Mouse (Mus musculus) neural tube, embryonic 14.5 days (tissue): ENCODE measurements at regions not wholly inside any gene's neighbourhood (a gene's known extent, or its start where the extent isn't known, plus 50 kb on each side); places are given as distances from the start of the nearest gene placed in this dataset.

Experiments used
- ATAC-seq: fragments of 200-750 bp; cut with Nextera tagmentation; 2 replicates; pipeline ENCODE4 v1.8.0; 2017; ENCODE audit warnings: low read depth, mild to moderate bottlenecking, moderate TSS enrichment, moderate library complexity
- H3K27ac ChIP-seq: fragments of 300-500 bp; sonication (generic); 2 replicates; pipeline ENCODE4 v1.5.1; 2014; ENCODE audit warnings: low read depth, mild to moderate bottlenecking, control low read depth, low read length, moderate library complexity, mixed read lengths
- H3K27me3 ChIP-seq: fragments of 300-500 bp; sonication (generic); 2 replicates; pipeline ENCODE4 v1.6.1; 2014; ENCODE audit warnings: low read length; ENCODE audit not compliant: control insufficient read depth, insufficient read depth
- H3K36me3 ChIP-seq: fragments of 300-500 bp; sonication (generic); 2 replicates; pipeline ENCODE4 v1.6.1; 2014; ENCODE audit warnings: low read length, mixed read lengths; ENCODE audit not compliant: control insufficient read depth, insufficient read depth
- H3K4me1 ChIP-seq: fragments of 300-500 bp; sonication (generic); 2 replicates; pipeline ENCODE4 v1.6.1; 2014; ENCODE audit warnings: low read length; ENCODE audit not compliant: control insufficient read depth, insufficient read depth
- H3K4me2 ChIP-seq: fragments of 300-500 bp; sonication (generic); 2 replicates; pipeline ENCODE4 v1.6.1; 2014; ENCODE audit warnings: mild to moderate bottlenecking, low read depth, low read length, control low read depth
- H3K4me3 ChIP-seq: fragments of 300-500 bp; sonication (generic); 2 replicates; pipeline ENCODE4 v1.5.1; 2014; ENCODE audit warnings: low read depth, low read length, control low read depth, mixed read lengths
- H3K9ac ChIP-seq: fragments of 300-500 bp; sonication (generic); replicated peaks from 2 replicates; pipeline ENCODE4 v1.6.1; 2014; ENCODE audit warnings: low read depth, mild to moderate bottlenecking, control low read depth, low read length, mixed read lengths
- H3K9me3 ChIP-seq: fragments of 300-500 bp; sonication (generic); 2 replicates; pipeline ENCODE4 v1.6.1; 2016; ENCODE audit warnings: low read length; ENCODE audit not compliant: control insufficient read depth
- WGBS: fragments of 180-500 bp; shearing (Covaris S2); extraction: QIAGEN DNeasy Blood & Tissue Kit; methylation state at CpG from one replicate; pipeline ENCODE4 v1.1.7; 2014; 5-methylcytosine and 5-hydroxymethylcytosine counted together

- H3K4me3 ChIP-seq, result no peak overlapping the region
- ATAC-seq, result no peak
- WGBS, result 51% methylated on average over 2 of the region's 2 CpGs
- H3K27me3 ChIP-seq, result no peaks in the 10 kb centered on the region
- H3K9ac ChIP-seq, result no peak overlapping the region
- H3K9me3 ChIP-seq, result no peaks in the 10 kb centered on the region
- no peaks in the 10 kb centered on the region for H3K4me1 ChIP-seq
- no peak overlapping the region for H3K4me2 ChIP-seq
- H3K27ac ChIP-seq, result no peak overlapping the region
- H3K36me3 ChIP-seq, result no peaks in the 10 kb centered on the region
Observed at GRCm38 (mm10) chr8:90503306-90503705, 155.2 kb upstream of the Tox3 start.

- Histone ChIP-seq H3K4me1 (no peaks in the 10 kb centered on the region), H3K36me3 (no peaks in the 10 kb centered on the region), H3K27me3 (no peaks in the 10 kb centered on the region), H3K4me3 (no peak overlapping the region), H3K9me3 (no peaks in the 10 kb centered on the region), H3K4me2 (no peak overlapping the region), H3K9ac (no peak overlapping the region), H3K27ac (no peak overlapping the region)
- no peak for ATAC-seq
- WGBS, result 57% methylated on average over 2 of the region's 2 CpGs
Observed at GRCm38 (mm10) chr8:90502879-90503278, 154.7 kb upstream of the Tox3 start.

DNA sequence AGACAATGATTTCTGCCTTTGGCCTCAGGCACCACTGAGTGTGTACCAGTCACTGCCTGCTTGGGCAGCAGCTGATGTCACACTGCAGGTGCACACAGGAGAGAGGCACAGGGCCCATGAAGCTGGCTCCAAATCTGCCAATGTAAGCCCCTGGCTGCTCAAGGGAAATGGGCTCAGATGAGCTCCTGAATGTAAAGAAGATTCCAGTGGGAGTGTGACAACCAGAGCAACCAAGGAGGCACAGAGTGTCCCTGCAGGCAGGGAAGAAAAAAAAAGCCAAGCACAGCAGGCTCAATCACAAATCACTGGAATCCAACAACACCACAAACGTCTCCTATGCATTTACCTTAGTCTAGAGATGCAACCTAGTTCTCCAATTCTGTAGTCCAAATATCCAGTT lies 151.2 kb upstream of the Tox3 start:
- H3K9ac ChIP-seq, result no peak overlapping the region
- WGBS, result 13% methylated on average over 1 of the region's 1 CpGs
- H3K9me3 ChIP-seq, result no peaks in the 10 kb centered on the region
- no peaks in the 10 kb centered on the region for H3K36me3 ChIP-seq
- peaks cover 13% of the 10 kb centered on the region for H3K4me1 ChIP-seq
- no peak overlapping the region for H3K4me3 ChIP-seq
- H3K4me2 ChIP-seq, result no peak overlapping the region
- H3K27ac ChIP-seq, result no peak overlapping the region; the same call in 1 of the 2 replicates
- ATAC-seq, result no peak
- H3K27me3 ChIP-seq, result no peaks in the 10 kb centered on the region

DNA sequence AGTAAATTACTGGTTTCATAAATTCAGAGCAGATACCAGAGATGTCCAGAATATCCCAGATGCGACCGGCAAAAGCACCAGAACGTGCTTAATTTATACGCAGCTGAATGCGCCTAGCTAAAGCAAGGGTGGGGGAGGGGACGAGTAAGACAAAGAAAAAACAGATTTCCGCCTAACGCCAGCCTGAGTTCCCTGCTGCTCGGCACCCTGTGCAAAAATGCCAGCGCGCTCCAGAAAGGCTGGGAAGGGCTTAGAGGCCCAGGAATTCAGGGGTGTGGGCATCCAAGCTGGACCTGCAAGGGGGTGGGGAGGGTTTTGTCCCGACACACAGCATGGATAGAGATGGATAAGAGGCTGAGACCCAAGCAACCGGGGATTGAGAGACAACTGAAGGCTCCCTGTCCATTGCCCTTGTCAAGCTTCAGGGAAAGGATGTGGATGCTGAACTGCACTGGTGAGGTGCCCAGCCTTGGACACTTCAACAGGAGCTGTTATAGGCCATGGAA lies 148.6 kb upstream of the Tox3 start:
- no peaks in the 10 kb centered on the region for H3K36me3 ChIP-seq
- peak overlapping the region; percentile 39 for H3K4me2 ChIP-seq
- H3K27me3 ChIP-seq, result no peaks in the 10 kb centered on the region
- under 1% methylated on average over 13 of the region's 13 CpGs for WGBS
- H3K9ac ChIP-seq, result peak overlapping the region; percentile 48
- ATAC-seq, result peak; percentile 59; the same call in 1 of the 2 replicates
- H3K27ac ChIP-seq, result peak overlapping the region; percentile 94
- H3K4me1 ChIP-seq, result peaks cover 13% of the 10 kb centered on the region
- no peaks in the 10 kb centered on the region for H3K9me3 ChIP-seq
- H3K4me3 ChIP-seq, result no peak overlapping the region

GRCm38 (mm10) chr8:90495943-90496371 lies 147.8 kb upstream of the Tox3 start:
- ATAC-seq, result peak; percentile 62
- Histone ChIP-seq H3K4me1 (peaks cover 14% of the 10 kb centered on the region), H3K4me2 (no peak overlapping the region)

GRCm38 (mm10) chr8:90492521-90493225 lies 144.5 kb upstream of the Tox3 start:
- no peaks in the 10 kb centered on the region for H3K27me3 ChIP-seq
- 0 out of 2 replicates have a peak overlapping the region, but pooled peaks have one; percentile 0 for H3K27ac ChIP-seq
- ATAC-seq, result 0 out of 2 replicates have a peak, but pooled peaks have one; percentile 42
- H3K4me3 ChIP-seq, result no peak overlapping the region
- no peaks in the 10 kb centered on the region for H3K36me3 ChIP-seq
- no peak overlapping the region for H3K9ac ChIP-seq
- WGBS, result 29% methylated on average over 14 of the region's 14 CpGs
- H3K4me2 ChIP-seq, result no peak overlapping the region
- H3K9me3 ChIP-seq, result no peaks in the 10 kb centered on the region
- H3K4me1 ChIP-seq, result peaks cover 16% of the 10 kb centered on the region

More at GRCm38 (mm10) chr8:90495943-90496371, 147.8 kb upstream of the Tox3 start:
- H3K9me3 ChIP-seq, result no peaks in the 10 kb centered on the region
- H3K36me3 ChIP-seq, result no peaks in the 10 kb centered on the region
- peak overlapping the region; percentile 29; the same call in 1 of the 2 replicates for H3K27ac ChIP-seq
- WGBS, result 9% methylated on average over 5 of the region's 5 CpGs
- H3K4me3 ChIP-seq, result no peak overlapping the region
- H3K9ac ChIP-seq, result no peak overlapping the region
- H3K27me3 ChIP-seq, result no peaks in the 10 kb centered on the region

DNA sequence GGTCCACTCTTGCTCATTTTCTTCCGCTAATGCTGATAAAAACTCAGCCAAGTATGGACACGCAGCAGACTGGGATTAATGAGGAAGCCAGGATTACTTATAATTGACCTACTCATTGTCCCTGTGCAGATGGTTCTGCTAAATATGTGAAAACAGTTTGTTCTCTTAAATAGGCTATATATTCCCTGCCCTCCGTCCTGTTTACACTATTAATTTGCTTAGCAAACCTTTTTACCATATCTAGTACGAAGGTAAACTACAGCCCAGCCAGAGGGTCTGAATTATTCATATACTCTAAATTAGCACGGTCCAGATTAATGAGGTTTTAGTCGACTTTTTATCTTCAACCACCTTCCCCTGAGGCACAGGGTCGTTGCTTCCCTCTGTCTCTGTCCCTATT lies 143.5 kb upstream of the Tox3 start:
- H3K27me3 ChIP-seq, result no peaks in the 10 kb centered on the region
- H3K27ac ChIP-seq, result peak overlapping the region; percentile 0; the same call in 1 of the 2 replicates
- H3K4me2 ChIP-seq, result no peak overlapping the region
- H3K9me3 ChIP-seq, result no peaks in the 10 kb centered on the region
- peaks cover 10% of the 10 kb centered on the region for H3K4me1 ChIP-seq
- H3K9ac ChIP-seq, result no peak overlapping the region
- H3K4me3 ChIP-seq, result no peak overlapping the region
- no peaks in the 10 kb centered on the region for H3K36me3 ChIP-seq
- 31% methylated on average over 7 of the region's 7 CpGs for WGBS
- 0 out of 2 replicates have a peak, but pooled peaks have one; percentile 16 for ATAC-seq

DNA sequence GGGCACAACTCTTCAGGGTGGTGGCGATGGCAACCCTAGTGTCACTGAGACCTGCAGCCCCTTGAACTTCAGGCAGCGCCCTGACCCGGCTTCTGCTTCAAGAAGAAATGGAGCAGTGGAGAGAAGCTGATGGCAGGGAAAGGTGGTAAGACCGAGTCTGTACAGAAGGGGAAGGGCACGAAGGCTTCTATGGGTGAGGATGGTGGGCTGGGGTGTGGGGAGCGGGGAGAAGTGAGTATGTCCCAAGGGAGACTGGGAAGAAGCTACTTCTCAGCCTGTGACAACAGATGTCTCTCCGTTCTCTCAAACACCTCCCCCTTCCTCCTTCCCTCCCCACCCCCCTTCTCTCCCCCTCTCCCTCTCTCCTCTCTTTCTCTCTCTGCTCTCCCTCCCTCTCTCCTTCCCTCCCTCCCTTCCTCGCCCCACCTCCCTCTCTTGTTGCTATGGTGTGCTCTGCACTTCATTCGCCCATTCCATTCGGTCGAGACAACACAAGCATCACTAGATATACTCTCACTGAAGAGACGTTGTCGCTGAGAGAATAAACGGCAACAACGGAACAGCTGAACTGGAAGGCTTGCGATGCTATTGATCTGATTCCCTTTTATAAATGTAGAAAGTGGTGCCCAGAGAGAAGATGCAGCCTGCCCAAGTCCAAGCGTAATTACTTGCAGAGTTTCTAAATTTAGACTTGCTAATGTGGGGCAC lies 142.7 kb upstream of the Tox3 start:
- no peaks in the 10 kb centered on the region for H3K36me3 ChIP-seq
- peak; percentile 50; the same call in 1 of the 2 replicates for ATAC-seq
- no peak overlapping the region for H3K4me3 ChIP-seq
- WGBS, result 40% methylated on average over 17 of the region's 17 CpGs
- no peak overlapping the region for H3K9ac ChIP-seq
- no peaks in the 10 kb centered on the region for H3K9me3 ChIP-seq
- H3K4me1 ChIP-seq, result peaks cover 9% of the 10 kb centered on the region
- H3K27me3 ChIP-seq, result no peaks in the 10 kb centered on the region
- H3K27ac ChIP-seq, result 0 out of 2 replicates have a peak overlapping the region, but pooled peaks have one; percentile 0
- 0 out of 2 replicates have a peak overlapping the region, but pooled peaks have one; percentile 1 for H3K4me2 ChIP-seq

DNA sequence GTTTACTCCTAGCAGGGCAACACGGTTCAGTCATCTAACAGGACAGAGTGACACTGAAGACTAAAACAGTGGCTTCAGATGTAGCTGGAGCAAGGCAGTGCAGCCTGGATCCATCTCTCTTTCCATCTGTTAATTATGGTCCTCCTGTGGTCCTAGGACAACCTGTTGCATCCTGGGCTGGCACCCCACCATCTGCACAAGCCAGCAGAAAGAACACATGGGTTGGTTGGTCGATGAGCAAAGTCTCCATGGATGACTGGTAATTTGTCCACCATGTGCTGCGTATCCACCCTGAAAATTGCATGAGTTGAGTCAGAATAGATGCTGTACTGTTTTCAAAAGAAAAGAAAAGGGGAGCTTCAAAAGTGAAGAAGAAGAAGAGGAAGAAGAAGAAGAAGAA lies 138.4 kb upstream of the Tox3 start:
- Histone ChIP-seq H3K9me3 (no peaks in the 10 kb centered on the region), H3K4me2 (no peak overlapping the region), H3K36me3 (no peaks in the 10 kb centered on the region), H3K9ac (no peak overlapping the region), H3K4me1 (0 out of 2 replicates have a peak, but pooled peaks cover 3% of the 10 kb centered on the region), H3K27ac (no peak overlapping the region), H3K27me3 (no peaks in the 10 kb centered on the region), H3K4me3 (no peak overlapping the region)
- ATAC-seq, result no peak
- WGBS, result 89% methylated on average over 3 of the region's 3 CpGs
